Mouse (Mus musculus) erythroblast, embryonic 14.5 days (primary cell): ENCODE data around the gene Trp53tg5.

Experiments used
- GATA1 ChIP-seq: IDR thresholded peaks from 2 replicates; pipeline ENCODE4 v1.6.1; 2012; ENCODE audit warnings: low read length, inconsistent platforms, mixed read lengths
- TAL1 ChIP-seq: IDR thresholded peaks from 3 replicates; pipeline ENCODE4 v1.6.1; 2012; ENCODE audit warnings: low read length, inconsistent platforms, mixed read lengths

DNA sequence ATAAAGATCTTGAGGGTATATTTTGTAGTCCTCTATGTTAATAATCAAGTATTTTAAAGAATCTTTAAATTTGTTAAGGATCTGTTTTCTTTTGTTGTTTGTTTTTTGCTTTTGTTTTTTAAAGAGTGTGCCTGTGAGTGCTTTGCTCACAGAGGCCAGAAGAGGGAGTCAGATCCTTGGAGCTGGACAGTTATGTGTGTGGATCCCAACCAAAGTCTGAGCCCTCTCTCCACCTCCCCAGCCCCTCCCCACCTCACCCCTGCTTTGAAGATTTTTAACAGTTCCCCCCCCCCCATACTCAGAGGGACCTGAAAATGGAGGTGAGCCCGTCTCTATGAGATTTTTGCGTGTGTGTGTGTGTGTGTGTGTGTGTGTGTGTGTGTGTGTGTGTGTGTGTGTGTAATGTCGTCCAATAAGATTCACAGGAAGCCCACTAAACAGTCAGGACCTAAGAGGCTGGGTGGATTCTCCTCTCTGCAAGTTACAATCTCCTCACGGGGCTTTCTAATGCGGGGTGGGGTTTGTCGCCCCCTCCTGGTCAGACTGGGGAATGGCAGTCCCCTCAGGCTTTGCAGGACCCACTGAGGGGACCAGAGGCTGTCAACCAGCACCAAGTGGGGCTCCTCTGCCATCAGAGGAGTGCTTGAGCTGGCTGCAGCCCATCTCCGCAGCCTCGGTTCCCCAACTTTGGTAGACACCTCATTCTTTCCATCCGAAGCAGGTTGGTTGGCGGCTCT lies 44.1 kb upstream of the Trp53tg5 start:
- TF ChIP-seq GATA1 (no peak), TAL1 (no peak)
